Mouse (Mus musculus) C2C12 (cell line): Measurements from ENCODE around the gene Slc25a19.

Experiments
- CEBPB ChIP-seq: IDR thresholded peaks from one replicate; pipeline ENCODE4 v1.6.1; 2011; ENCODE audit warnings: low read depth, mild to moderate bottlenecking, control low read depth, moderate library complexity
- CTCF ChIP-seq: IDR thresholded peaks from one replicate; pipeline ENCODE4 v1.5.1; 2011; ENCODE audit not compliant: control insufficient read depth, insufficient read depth, insufficient read length
- MAX ChIP-seq: IDR thresholded peaks from one replicate; pipeline ENCODE4 v1.6.1; 2011; ENCODE audit warnings: mild to moderate bottlenecking, control low read depth

DNA sequence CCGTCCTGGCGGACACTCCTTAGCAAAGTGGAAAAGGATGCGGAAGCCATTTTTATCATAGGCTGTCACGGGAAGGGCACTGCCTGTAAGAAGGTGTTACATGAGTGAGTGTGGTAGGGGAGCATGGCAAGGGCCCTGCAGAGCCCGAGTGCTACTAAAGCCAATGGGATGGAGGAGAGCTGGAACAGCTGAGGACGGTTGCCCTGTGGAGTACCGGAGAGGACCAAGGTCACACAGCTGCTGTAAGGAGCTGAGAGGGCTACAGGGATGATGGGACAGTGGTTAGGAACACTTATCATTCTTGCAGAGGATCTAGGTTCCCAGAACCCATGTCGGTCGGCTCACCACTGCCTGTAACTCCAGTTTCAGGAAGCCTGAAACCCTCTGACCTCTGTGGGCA, 41.7 kb downstream of the Slc25a19 start:
- no peak for TF ChIP-seq CTCF
- TF ChIP-seq MAX: no peak
- TF ChIP-seq CEBPB: no peak
